13 mouse cellular contexts compared by ENCODE assay signal in the genomic region with DNA sequence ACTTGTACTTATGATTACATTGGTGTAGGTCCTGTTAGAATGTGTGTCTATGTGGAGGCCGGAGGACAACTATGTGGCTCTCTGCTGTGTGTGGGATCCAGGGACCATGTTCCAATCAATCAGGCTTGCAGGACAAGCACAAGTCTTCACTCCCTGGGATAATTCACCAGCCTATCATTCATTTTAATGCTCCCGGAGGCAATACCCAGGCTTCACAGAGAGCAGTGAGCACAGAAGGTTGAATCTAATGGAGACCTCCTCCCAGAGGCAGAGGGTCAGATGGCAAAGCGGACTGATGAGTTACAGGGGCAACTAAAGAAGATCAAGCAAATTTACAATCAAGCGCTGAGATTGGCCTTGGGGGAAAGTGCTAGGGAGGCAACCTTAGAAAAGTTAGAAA. TPM values are rescaled to one million over a fixed set of nuclear protein-coding genes. Genes with fewer than 3 reads are reported as not detected.
DNase-seq lines count a peak whose midpoint lies in the region; ATAC-seq lines count a peak whose summit lies in the region.
"Had no signal": no experiment of that assay in that cellular context is flagged by ENCODE, and none has a peak within 500 bp of the region (broad histone marks: within the 10 kb centered on the region; RNA-seq: fewer than 3 reads in every experiment).

No protein-coding gene starts in this region.

- H3K4me3 ChIP-seq in heart, embryonic 14.5 days (ENCODE audit: control insufficient read depth in 1 of 2, insufficient read depth in 1 of 2, low read depth in 1 of 2, low read length in 2 of 2), result peak overlapping the region; percentile 4 to 30
- peak overlapping the region; percentile 47 for H3K4me3 ChIP-seq in lung, embryonic 15.5 days
- peak overlapping the region; percentile 4; the same call in 1 of the 2 replicates for H3K4me3 ChIP-seq in embryonic facial prominence, embryonic 15.5 days (replicated peaks)
- H3K4me3 ChIP-seq in liver, embryonic 11.5 days (ENCODE audit: low read depth, low read length), result no peak overlapping the region

- H3K9me3 ChIP-seq in heart, embryonic 14.5 days (ENCODE audit: control insufficient read depth, low read length), result no peaks in the 10 kb centered on the region
- H3K9me3 ChIP-seq in lung, embryonic 15.5 days, result no peaks in the 10 kb centered on the region
- H3K9me3 ChIP-seq in embryonic facial prominence, embryonic 15.5 days (replicated peaks), result no peaks in the 10 kb centered on the region
- H3K9me3 ChIP-seq in liver, embryonic 11.5 days (ENCODE audit: control insufficient read depth, low read length), result no peaks in the 10 kb centered on the region

- intact Hi-C loops in heart, postnatal 25 days (cut with DNase I), result no loop called here

- no peak for ATAC-seq in heart, embryonic 14.5 days (ENCODE audit: insufficient number of reproducible peaks, insufficient read depth, low FRiP score, low read depth)
- no peak for ATAC-seq in lung, embryonic 15.5 days (ENCODE audit: borderline replicate concordance, extremely low read depth, low FRiP score, low TSS enrichment)
- no peak for ATAC-seq in embryonic facial prominence, embryonic 15.5 days (ENCODE audit: insufficient number of reproducible peaks, low FRiP score, low TSS enrichment, low read depth)
- no peak for ATAC-seq in liver, embryonic 11.5 days (replicated peaks; ENCODE audit: low FRiP score)
- ATAC-seq: CD4-positive, CD25-positive, alpha-beta regulatory T cell, adult 4 months; Patski had no signal

- no peaks in the 10 kb centered on the region for H3K36me3 ChIP-seq in heart, embryonic 14.5 days (ENCODE audit: control insufficient read depth, insufficient read depth, low read length)
- no peaks in the 10 kb centered on the region for H3K36me3 ChIP-seq in lung, embryonic 15.5 days
- no peaks in the 10 kb centered on the region for H3K36me3 ChIP-seq in embryonic facial prominence, embryonic 15.5 days
- H3K36me3 ChIP-seq in liver, embryonic 11.5 days (ENCODE audit: control insufficient read depth, insufficient read depth, low read length), result no peaks in the 10 kb centered on the region

- no peaks in the 10 kb centered on the region for H3K27me3 ChIP-seq in heart, embryonic 14.5 days (ENCODE audit: control insufficient read depth, insufficient read depth, low read length)
- no peaks in the 10 kb centered on the region for H3K27me3 ChIP-seq in lung, embryonic 15.5 days
- H3K27me3 ChIP-seq in embryonic facial prominence, embryonic 15.5 days, result no peaks in the 10 kb centered on the region
- H3K27me3 ChIP-seq in liver, embryonic 11.5 days (replicated peaks; ENCODE audit: control insufficient read depth, insufficient read depth, low read length), result no peaks in the 10 kb centered on the region
- H3K27me3 ChIP-seq: Patski had no signal

- no peak for DNase-seq in heart, postnatal 25 days (ENCODE audit: low spot score)
- no peak for DNase-seq in lung, postnatal 10 days
- DNase-seq in liver, embryonic 11.5 days (ENCODE audit: low spot score), result no peak
- DNase-seq in testis, postnatal 10 days (ENCODE audit: low spot score), result no peak
- no peak for DNase-seq in layer of hippocampus, adult 18-20 months (ENCODE audit: low spot score in 2 of 2)
- DNase-seq: adrenal gland, postnatal 10 days; cerebellum, adult 8-10 months; kidney, adult 11 months had no signal

- peak overlapping the region; percentile 25; the same call in 1 of the 2 replicates for H3K9ac ChIP-seq in heart, embryonic 14.5 days (ENCODE audit: low read length)
- no peak overlapping the region for H3K9ac ChIP-seq in lung, embryonic 15.5 days
- no peak overlapping the region for H3K9ac ChIP-seq in embryonic facial prominence, embryonic 15.5 days
- no peak overlapping the region for H3K9ac ChIP-seq in liver, embryonic 11.5 days (ENCODE audit: low read depth, low read length)

- peak overlapping the region; percentile 18 to 66 for H3K27ac ChIP-seq in heart, embryonic 14.5 days (replicated peaks in 1 of 2; ENCODE audit: control insufficient read depth in 1 of 2, insufficient read depth in 1 of 2, low read depth in 2 of 2, low read length in 2 of 2)
- peak overlapping the region; percentile 54; the same call in 1 of the 2 replicates for H3K27ac ChIP-seq in lung, embryonic 15.5 days
- 0 out of 2 replicates have a peak overlapping the region, but pooled peaks have one; percentile 74 for H3K27ac ChIP-seq in embryonic facial prominence, embryonic 15.5 days (replicated peaks)
- no peak overlapping the region for H3K27ac ChIP-seq in liver, embryonic 11.5 days (ENCODE audit: low read depth, low read length)

- peaks cover 6 to 14% of the 10 kb centered on the region in 2 experiments for H3K4me1 ChIP-seq in heart, embryonic 14.5 days (ENCODE audit: control insufficient read depth in 2 of 2, insufficient read depth in 2 of 2, low read length in 2 of 2)
- H3K4me1 ChIP-seq in lung, embryonic 15.5 days, result peaks cover 40% of the 10 kb centered on the region
- peaks cover 42% of the 10 kb centered on the region for H3K4me1 ChIP-seq in embryonic facial prominence, embryonic 15.5 days
- peaks cover 22% of the 10 kb centered on the region for H3K4me1 ChIP-seq in liver, embryonic 11.5 days (replicated peaks; ENCODE audit: control insufficient read depth, insufficient read depth, low read length)

- peak overlapping the region; percentile 48 for H3K4me2 ChIP-seq in heart, embryonic 14.5 days (ENCODE audit: low read length)
- H3K4me2 ChIP-seq in lung, embryonic 15.5 days, result peak overlapping the region; percentile 61
- no peak overlapping the region for H3K4me2 ChIP-seq in embryonic facial prominence, embryonic 15.5 days (replicated peaks)
- peak overlapping the region; percentile 62 for H3K4me2 ChIP-seq in liver, embryonic 11.5 days

- WGBS in heart, embryonic 14.5 days, result 68% methylated on average over 4 of the region's 4 CpGs
- 67% methylated on average over 4 of the region's 4 CpGs for WGBS in lung, embryonic 15.5 days
- WGBS in embryonic facial prominence, embryonic 15.5 days, result 50% methylated on average over 4 of the region's 4 CpGs
- 66% methylated on average over 4 of the region's 4 CpGs for WGBS in liver, embryonic 11.5 days

RNA-seq across cellular contexts. Expression of gene Sh2d3c, which starts 8.7 kb away (rescaled TPM):
- 23.7 and 27.7 TPM in 2 replicates for polyA plus RNA-seq in heart, embryonic 14.5 days (2014; fragmentation: Nextera tagmentation; extraction: Ambion mirVana)
- 10 to 100 TPM; 20.7 to 25.4 TPM for total RNA-seq in heart, postnatal 25 days (2021)
- polyA plus RNA-seq in lung, embryonic 15.5 days (2015; fragmentation: Nextera tagmentation; extraction: Ambion mirVana), result 40.5 and 41.4 TPM in 2 replicates
- 27.3 and 27.6 TPM in 2 replicates for polyA plus RNA-seq in embryonic facial prominence, embryonic 15.5 days (2015; fragmentation: Nextera tagmentation; extraction: Ambion mirVana)
- 13.4 and 14.2 TPM in 2 replicates for polyA plus RNA-seq in liver, embryonic 11.5 days (2014; fragmentation: Nextera tagmentation; extraction: Ambion mirVana)
- total RNA-seq in layer of hippocampus, adult 18-20 months (2021), result 10 to 100 TPM; 16.6 to 19.4 TPM

RNA-seq across cellular contexts. Expression of gene 6330409D20Rik, which starts 11.3 kb away (rescaled TPM):
- 0.68 TPM in 1 of 2 replicates, not detected in the other for polyA plus RNA-seq in heart, embryonic 14.5 days (2014; fragmentation: Nextera tagmentation; extraction: Ambion mirVana)
- total RNA-seq in heart, postnatal 25 days (2021), result not detected
- 0.24 and 0.25 TPM in 2 replicates for polyA plus RNA-seq in lung, embryonic 15.5 days (2015; fragmentation: Nextera tagmentation; extraction: Ambion mirVana)
- polyA plus RNA-seq in embryonic facial prominence, embryonic 15.5 days (2015; fragmentation: Nextera tagmentation; extraction: Ambion mirVana), result 0.32 and 0.42 TPM in 2 replicates
- 0.22 TPM in 1 of 2 replicates, not detected in the other for polyA plus RNA-seq in liver, embryonic 11.5 days (2014; fragmentation: Nextera tagmentation; extraction: Ambion mirVana)
- 1 to 10 TPM; 1.5 to 1.8 TPM for total RNA-seq in layer of hippocampus, adult 18-20 months (2021)
- polyA plus RNA-seq: Patski had no signal

RNA-seq across cellular contexts. Expression of gene Cdk9, which starts 16.7 kb away (rescaled TPM):
- polyA plus RNA-seq in heart, embryonic 14.5 days (2014; fragmentation: Nextera tagmentation; extraction: Ambion mirVana), result 44.5 and 45.3 TPM in 2 replicates
- 10 to 100 TPM; 23.4 to 26.4 TPM for total RNA-seq in heart, postnatal 25 days (2021)
- 89.6 and 98.7 TPM in 2 replicates for polyA plus RNA-seq in lung, embryonic 15.5 days (2015; fragmentation: Nextera tagmentation; extraction: Ambion mirVana)
- 105 and 106 TPM in 2 replicates for polyA plus RNA-seq in embryonic facial prominence, embryonic 15.5 days (2015; fragmentation: Nextera tagmentation; extraction: Ambion mirVana)
- polyA plus RNA-seq in liver, embryonic 11.5 days (2014; fragmentation: Nextera tagmentation; extraction: Ambion mirVana), result 83.4 and 84.5 TPM in 2 replicates
- 100 to 1,000 TPM; 119 to 123 TPM for total RNA-seq in layer of hippocampus, adult 18-20 months (2021)

RNA-seq across cellular contexts. Expression of gene Fpgs, which starts 25.6 kb away (rescaled TPM):
- 12.1 and 12.2 TPM in 2 replicates for polyA plus RNA-seq in heart, embryonic 14.5 days (2014; fragmentation: Nextera tagmentation; extraction: Ambion mirVana)
- total RNA-seq in heart, postnatal 25 days (2021), result 1 to 10 TPM; 4.2 to 6.0 TPM
- polyA plus RNA-seq in lung, embryonic 15.5 days (2015; fragmentation: Nextera tagmentation; extraction: Ambion mirVana), result 27.9 and 28.6 TPM in 2 replicates
- polyA plus RNA-seq in embryonic facial prominence, embryonic 15.5 days (2015; fragmentation: Nextera tagmentation; extraction: Ambion mirVana), result 31.6 and 33.2 TPM in 2 replicates
- polyA plus RNA-seq in liver, embryonic 11.5 days (2014; fragmentation: Nextera tagmentation; extraction: Ambion mirVana), result 46.2 and 47.1 TPM in 2 replicates
- total RNA-seq in layer of hippocampus, adult 18-20 months (2021), result 1 to 10 TPM; 8.5 to 9.9 TPM

RNA-seq across cellular contexts. Expression of gene Tor2a, which starts 27.5 kb away (rescaled TPM):
- polyA plus RNA-seq in heart, embryonic 14.5 days (2014; fragmentation: Nextera tagmentation; extraction: Ambion mirVana), result 38.0 and 42.7 TPM in 2 replicates
- total RNA-seq in heart, postnatal 25 days (2021), result 1 to 10 TPM; 8.1 to 8.3 TPM
- 63.9 and 65.6 TPM in 2 replicates for polyA plus RNA-seq in lung, embryonic 15.5 days (2015; fragmentation: Nextera tagmentation; extraction: Ambion mirVana)
- 69.0 and 71.3 TPM in 2 replicates for polyA plus RNA-seq in embryonic facial prominence, embryonic 15.5 days (2015; fragmentation: Nextera tagmentation; extraction: Ambion mirVana)
- 57.2 and 60.5 TPM in 2 replicates for polyA plus RNA-seq in liver, embryonic 11.5 days (2014; fragmentation: Nextera tagmentation; extraction: Ambion mirVana)
- 10 to 100 TPM; 30.2 to 32.1 TPM for total RNA-seq in layer of hippocampus, adult 18-20 months (2021)
